Mouse (Mus musculus) limb, embryonic 14.5 days (tissue): ENCODE measurements around the gene Gpr132. TPM values are rescaled to one million over a fixed set of nuclear protein-coding genes. Genes with fewer than 3 reads are reported as not detected.
A peak's percentile ranks its signal among the peaks of the same experiment; 100 is the strongest.

Experiments used
- ATAC-seq: fragments of 200-750 bp; cut with Nextera tagmentation; 2 replicates; pipeline ENCODE4 v1.8.0; 2017; ENCODE audit warnings: low read depth, moderate number of reproducible peaks, moderate TSS enrichment; ENCODE audit not compliant: low FRiP score
- DNase-seq: peaks from one replicate; pipeline ENCODE4 v3.0.0-alpha.2; 2015; ENCODE audit warnings: low spot score
- H3K27ac ChIP-seq: fragments of 300-500 bp; sonication (generic); replicated peaks from 2 replicates; pipeline ENCODE4 v1.5.1; 2014; ENCODE audit warnings: low read depth, mild to moderate bottlenecking, low read length, moderate library complexity, mixed read lengths
- H3K27me3 ChIP-seq: fragments of 300-500 bp; sonication (generic); 2 replicates; pipeline ENCODE4 v1.6.1; 2014; ENCODE audit warnings: low read length, mixed read lengths; ENCODE audit not compliant: control insufficient read depth, insufficient read depth
- H3K36me3 ChIP-seq: fragments of 300-500 bp; sonication (generic); 2 replicates; pipeline ENCODE4 v1.6.1; 2014; ENCODE audit warnings: mild to moderate bottlenecking, low read length, moderate library complexity, mixed read lengths; ENCODE audit not compliant: control insufficient read depth, insufficient read depth
- H3K4me1 ChIP-seq: fragments of 300-500 bp; sonication (generic); 2 replicates; pipeline ENCODE4 v1.6.1; 2014; ENCODE audit warnings: antibody characterized with exemption, low read length, mixed read lengths; ENCODE audit not compliant: control insufficient read depth, insufficient read depth
- H3K4me2 ChIP-seq: fragments of 300-500 bp; sonication (generic); replicated peaks from 2 replicates; pipeline ENCODE4 v1.6.1; 2014; ENCODE audit warnings: low read depth, mild to moderate bottlenecking, low read length, moderate library complexity; ENCODE audit not compliant: severe bottlenecking
- H3K4me3 ChIP-seq: fragments of 300-500 bp; sonication (generic); replicated peaks from 2 replicates; pipeline ENCODE4 v1.5.1; 2014; ENCODE audit warnings: low read length
- H3K9ac ChIP-seq: fragments of 300-500 bp; sonication (generic); 2 replicates; pipeline ENCODE4 v1.6.1; 2014; ENCODE audit warnings: mild to moderate bottlenecking, low read depth, low read length, moderate library complexity; ENCODE audit not compliant: severe bottlenecking
- H3K9me3 ChIP-seq: fragments of 300-500 bp; sonication (generic); 2 replicates; pipeline ENCODE4 v1.6.1; 2016; ENCODE audit warnings: low read length; ENCODE audit not compliant: control insufficient read depth
- POLR2A ChIP-seq: fragments of 200-500 bp; IDR thresholded peaks from 2 replicates; pipeline ENCODE4 v1.8.0; 2012; ENCODE audit warnings: inconsistent platforms, mild to moderate bottlenecking, moderate library complexity, borderline replicate concordance; ENCODE audit not compliant: insufficient read depth, insufficient read length; ENCODE audit errors: extremely low read depth
- WGBS: fragments of 180-500 bp; shearing (Covaris S2); extraction: QIAGEN DNeasy Blood & Tissue Kit; methylation state at CpG from one replicate; pipeline ENCODE4 v1.1.7; 2014; 5-methylcytosine and 5-hydroxymethylcytosine counted together
- polyA plus RNA-seq, 2 experiments: library from polyadenylated mRNA; depleted of rRNA in 1 of 2; stranded (reverse) in 1 of 2; unstranded in 1 of 2; fragments of >200 nt; fragmentation: Nextera tagmentation in 1 of 2; extraction: Ambion mirVana in 1 of 2; gene quantifications; 2 replicates each; pipeline versions ENCODE4 v1.2.1 to v1.2.3; 2012 to 2014

Gpr132 gene
- polyA plus RNA-seq, 2 experiments = 0.29 to 0.50 TPM

GRCm38 (mm10) chr12:112802917-112803316 is 65.1 kb downstream of the Gpr132 start:
- no peak for TF ChIP-seq POLR2A
- no peaks in the 10 kb centered on the region for H3K36me3 ChIP-seq
- H3K27ac ChIP-seq = no peak overlapping the region
- no peak for DNase-seq
- ATAC-seq = no peak
- peaks cover 14% of the 10 kb centered on the region for H3K4me1 ChIP-seq
- H3K9ac ChIP-seq = no peak overlapping the region
- 6% methylated on average over 3 of the region's 3 CpGs for WGBS
- no peaks in the 10 kb centered on the region for H3K9me3 ChIP-seq
- H3K27me3 ChIP-seq = peaks cover 14% of the 10 kb centered on the region
- H3K4me3 ChIP-seq = no peak overlapping the region
- peak overlapping the region; percentile 99; the same call in 1 of the 2 replicates for H3K4me2 ChIP-seq

- no peaks in the 10 kb centered on the region for H3K36me3 ChIP-seq
- H3K4me1 ChIP-seq = peaks cover 19% of the 10 kb centered on the region
- peak within 1 kb of the TSS; percentile 60 for H3K9ac ChIP-seq
- peaks cover 14% of the 10 kb centered on the region for H3K27me3 ChIP-seq
- ATAC-seq = peak; percentile 63
- H3K4me2 ChIP-seq = peak within 1 kb of the TSS; percentile 99
- WGBS = 4% methylated on average over 60 of the region's 69 CpGs
- DNase-seq = peak; percentile 36
- H3K27ac ChIP-seq = no peak within 1 kb of the TSS
- H3K4me3 ChIP-seq = peak within 1 kb of the TSS; percentile 47
- no peaks in the 10 kb centered on the region for H3K9me3 ChIP-seq
- TF ChIP-seq POLR2A = no peak
Observed at GRCm38 (mm10) chr12:112801864-112802846, 65.9 kb downstream of the Gpr132 start, which contains the start of gene Ahnak2. Gene Ahnak2 (minus strand): TSS chr12:112802657.

Other genes starting within 250 kb of the Gpr132 start
- 11.8 and 18.9 TPM in 2 replicates for gene Adssl1, start 248.2 kb downstream of the Gpr132 start, polyA plus RNA-seq (2012; rRNA removed)
- 13.3 and 15.0 TPM in 2 replicates for gene Adssl1, start 248.2 kb downstream of the Gpr132 start, polyA plus RNA-seq (2014; fragmentation: Nextera tagmentation; extraction: Ambion mirVana)
- gene Siva1, start 223.5 kb downstream of the Gpr132 start, polyA plus RNA-seq (2012; rRNA removed) = 179 and 184 TPM in 2 replicates
- 282 and 284 TPM in 2 replicates for gene Siva1, start 223.5 kb downstream of the Gpr132 start, polyA plus RNA-seq (2014; fragmentation: Nextera tagmentation; extraction: Ambion mirVana)
- 305 and 332 TPM in 2 replicates for gene Akt1, start 193.3 kb downstream of the Gpr132 start, polyA plus RNA-seq (2012; rRNA removed)
- gene Akt1, start 193.3 kb downstream of the Gpr132 start, polyA plus RNA-seq (2014; fragmentation: Nextera tagmentation; extraction: Ambion mirVana) = 148 and 181 TPM in 2 replicates
- gene Zbtb42, start 189.4 kb downstream of the Gpr132 start, polyA plus RNA-seq (2012; rRNA removed) = 2.5 and 3.3 TPM in 2 replicates
- gene Zbtb42, start 189.4 kb downstream of the Gpr132 start, polyA plus RNA-seq (2014; fragmentation: Nextera tagmentation; extraction: Ambion mirVana) = 1.9 and 2.5 TPM in 2 replicates
- 30.1 and 36.9 TPM in 2 replicates for gene Cep170b, start 147.8 kb downstream of the Gpr132 start, polyA plus RNA-seq (2012; rRNA removed)
- gene Cep170b, start 147.8 kb downstream of the Gpr132 start, polyA plus RNA-seq (2014; fragmentation: Nextera tagmentation; extraction: Ambion mirVana) = 21.3 and 23.6 TPM in 2 replicates
- 15.7 and 16.9 TPM in 2 replicates for gene Pld4, start 107.6 kb downstream of the Gpr132 start, polyA plus RNA-seq (2012; rRNA removed)
- gene Pld4, start 107.6 kb downstream of the Gpr132 start, polyA plus RNA-seq (2014; fragmentation: Nextera tagmentation; extraction: Ambion mirVana) = 13.4 and 14.0 TPM in 2 replicates
- 2.1 and 2.5 TPM in 2 replicates for gene Ahnak2, start 65.6 kb downstream of the Gpr132 start, polyA plus RNA-seq (2012; rRNA removed)
- 3.3 TPM in 2 replicates for gene Ahnak2, start 65.6 kb downstream of the Gpr132 start, polyA plus RNA-seq (2014; fragmentation: Nextera tagmentation; extraction: Ambion mirVana)
- gene Clba1, start 59.3 kb downstream of the Gpr132 start, polyA plus RNA-seq (2012; rRNA removed) = 3.7 and 4.8 TPM in 2 replicates
- 5.7 and 6.2 TPM in 2 replicates for gene Clba1, start 59.3 kb downstream of the Gpr132 start, polyA plus RNA-seq (2014; fragmentation: Nextera tagmentation; extraction: Ambion mirVana)
- gene Cdca4, start 38.8 kb downstream of the Gpr132 start, polyA plus RNA-seq (2012; rRNA removed) = 81.0 and 89.9 TPM in 2 replicates
- 113 and 126 TPM in 2 replicates for gene Cdca4, start 38.8 kb downstream of the Gpr132 start, polyA plus RNA-seq (2014; fragmentation: Nextera tagmentation; extraction: Ambion mirVana)
- gene Jag2, start 61.5 kb upstream of the Gpr132 start, polyA plus RNA-seq (2012; rRNA removed) = 45.8 and 48.4 TPM in 2 replicates
- gene Jag2, start 61.5 kb upstream of the Gpr132 start, polyA plus RNA-seq (2014; fragmentation: Nextera tagmentation; extraction: Ambion mirVana) = 12.5 and 14.3 TPM in 2 replicates
- 50.4 and 54.4 TPM in 2 replicates for gene Nudt14, start 73.9 kb upstream of the Gpr132 start, polyA plus RNA-seq (2012; rRNA removed)
- 78.4 and 96.0 TPM in 2 replicates for gene Nudt14, start 73.9 kb upstream of the Gpr132 start, polyA plus RNA-seq (2014; fragmentation: Nextera tagmentation; extraction: Ambion mirVana)
- gene Btbd6, start 108.3 kb upstream of the Gpr132 start, polyA plus RNA-seq (2012; rRNA removed) = 31.0 and 52.7 TPM in 2 replicates
- gene Btbd6, start 108.3 kb upstream of the Gpr132 start, polyA plus RNA-seq (2014; fragmentation: Nextera tagmentation; extraction: Ambion mirVana) = 27.3 and 27.4 TPM in 2 replicates
- 82.5 and 97.4 TPM in 2 replicates for gene Brf1, start 132.5 kb upstream of the Gpr132 start, polyA plus RNA-seq (2012; rRNA removed)
- 60.9 and 66.2 TPM in 2 replicates for gene Brf1, start 132.5 kb upstream of the Gpr132 start, polyA plus RNA-seq (2014; fragmentation: Nextera tagmentation; extraction: Ambion mirVana)
- 55.0 and 62.3 TPM in 2 replicates for gene Pacs2, start 146.3 kb upstream of the Gpr132 start, polyA plus RNA-seq (2012; rRNA removed)
- 16.3 and 16.5 TPM in 2 replicates for gene Pacs2, start 146.3 kb upstream of the Gpr132 start, polyA plus RNA-seq (2014; fragmentation: Nextera tagmentation; extraction: Ambion mirVana)
- gene Tex22, start 206.3 kb upstream of the Gpr132 start, polyA plus RNA-seq (2012; rRNA removed) = 0.13 and 0.28 TPM in 2 replicates
- gene Tex22, start 206.3 kb upstream of the Gpr132 start, polyA plus RNA-seq (2014; fragmentation: Nextera tagmentation; extraction: Ambion mirVana) = not detected in 2 replicates
- 126 and 161 TPM in 2 replicates for gene Mta1, start 230.1 kb upstream of the Gpr132 start, polyA plus RNA-seq (2012; rRNA removed)
- gene Mta1, start 230.1 kb upstream of the Gpr132 start, polyA plus RNA-seq (2014; fragmentation: Nextera tagmentation; extraction: Ambion mirVana) = 21.1 and 25.0 TPM in 2 replicates